Mouse (Mus musculus): ENCODE measurements around the gene Zfp445.

The Zfp445 gene

DNA sequence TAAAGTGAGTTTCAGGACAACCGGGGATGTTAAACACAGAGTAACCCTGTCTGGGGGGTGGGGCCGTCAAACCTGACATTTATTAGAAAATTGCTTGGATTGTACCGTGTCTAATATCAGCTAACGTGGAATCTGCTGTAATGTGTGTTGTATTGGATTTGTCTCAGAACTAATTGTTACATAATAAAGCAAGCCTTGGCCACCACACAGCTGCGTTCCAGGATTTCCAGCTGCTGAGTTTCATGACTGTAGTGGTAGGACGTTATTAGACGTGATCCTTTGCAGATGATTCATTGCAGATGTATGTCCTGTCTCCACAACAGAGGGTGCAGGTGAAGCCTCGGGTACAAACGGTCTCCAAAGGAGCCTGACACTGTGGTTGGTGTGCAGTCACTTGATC, 29.7 kb downstream of the Zfp445 start:
- no peak for DNase-seq (ENCODE audit: low spot score in 2 of 2)

DNA sequence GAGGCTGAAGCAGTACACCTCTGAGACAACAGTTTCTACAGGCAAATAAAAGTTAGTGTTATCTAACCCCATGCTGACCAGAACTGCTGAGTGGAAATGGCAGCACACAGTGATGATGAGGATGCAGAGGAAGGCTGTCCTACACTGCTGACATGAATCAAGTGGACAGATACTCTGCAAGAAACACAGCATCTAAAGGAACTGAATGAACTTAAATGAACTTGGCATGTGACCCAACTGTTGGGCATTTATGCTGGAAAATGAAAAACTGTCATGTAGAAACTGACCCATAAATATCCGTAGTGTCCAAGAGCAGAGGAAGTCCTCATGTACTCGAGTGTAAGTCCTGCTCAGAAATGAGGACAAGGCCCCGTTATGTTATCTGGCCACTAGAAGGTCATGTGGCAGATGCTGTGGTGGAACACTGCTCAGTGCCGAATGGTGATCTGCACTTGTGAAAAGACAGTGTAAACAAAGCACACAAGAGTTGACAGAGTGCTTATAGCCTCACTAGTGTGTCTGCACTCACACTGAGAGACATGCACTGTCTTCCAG, 35.9 kb downstream of the Zfp445 start:
- DNase-seq (ENCODE audit: low spot score in 2 of 2), result no peak

DNA sequence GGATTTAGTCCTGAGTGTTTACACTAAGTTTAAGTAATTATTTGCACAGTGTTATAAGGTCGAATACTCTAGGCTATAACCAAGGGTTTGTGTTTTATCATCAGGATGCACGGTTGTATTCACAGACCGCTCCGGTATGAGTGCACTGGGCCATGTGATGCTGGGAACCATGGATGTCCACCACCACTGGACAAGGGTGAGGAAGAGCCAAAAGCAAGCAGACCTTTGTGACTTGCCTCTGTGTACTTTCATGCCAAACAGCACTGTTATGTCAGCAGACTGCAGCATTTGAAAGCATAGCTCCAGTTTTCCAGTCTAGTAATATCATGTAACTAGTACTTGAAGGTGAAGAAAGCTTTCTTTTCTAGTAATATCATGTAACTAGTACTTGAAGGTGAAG, 39.1 kb downstream of the Zfp445 start:
- DNase-seq (ENCODE audit: low spot score in 2 of 2), result no peak

DNA sequence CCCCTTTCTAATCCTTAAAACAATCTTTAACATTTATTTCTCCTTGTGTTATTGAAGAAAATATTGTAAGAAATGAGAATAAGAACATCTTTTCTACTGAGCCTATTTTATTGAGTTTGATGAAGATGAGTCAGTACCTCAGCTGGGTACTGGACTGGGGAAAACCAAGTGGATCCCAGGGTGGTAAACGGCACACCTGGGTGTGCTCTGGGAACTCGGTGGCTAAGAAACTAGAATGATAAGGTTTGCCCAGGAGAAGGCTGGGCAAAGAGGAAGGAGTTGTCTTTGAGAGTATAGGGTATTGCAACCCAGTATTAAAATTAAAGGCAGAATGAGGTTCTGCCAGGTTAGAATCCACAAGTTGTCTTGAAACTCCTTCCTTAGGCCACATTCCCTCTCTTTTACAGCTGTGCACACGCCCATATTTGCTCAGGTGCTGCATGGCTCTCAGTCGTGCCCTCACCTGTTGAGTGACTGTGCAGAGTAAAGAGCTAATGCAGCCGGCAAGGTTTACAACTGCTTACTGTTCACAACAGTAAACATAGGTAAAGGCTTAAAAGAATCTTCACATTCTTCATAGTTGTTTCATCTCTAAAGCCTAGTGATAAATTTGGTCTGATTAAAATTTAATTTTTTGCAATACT, 42.3 kb downstream of the Zfp445 start:
- no peak for DNase-seq (ENCODE audit: low spot score in 2 of 2)

DNA sequence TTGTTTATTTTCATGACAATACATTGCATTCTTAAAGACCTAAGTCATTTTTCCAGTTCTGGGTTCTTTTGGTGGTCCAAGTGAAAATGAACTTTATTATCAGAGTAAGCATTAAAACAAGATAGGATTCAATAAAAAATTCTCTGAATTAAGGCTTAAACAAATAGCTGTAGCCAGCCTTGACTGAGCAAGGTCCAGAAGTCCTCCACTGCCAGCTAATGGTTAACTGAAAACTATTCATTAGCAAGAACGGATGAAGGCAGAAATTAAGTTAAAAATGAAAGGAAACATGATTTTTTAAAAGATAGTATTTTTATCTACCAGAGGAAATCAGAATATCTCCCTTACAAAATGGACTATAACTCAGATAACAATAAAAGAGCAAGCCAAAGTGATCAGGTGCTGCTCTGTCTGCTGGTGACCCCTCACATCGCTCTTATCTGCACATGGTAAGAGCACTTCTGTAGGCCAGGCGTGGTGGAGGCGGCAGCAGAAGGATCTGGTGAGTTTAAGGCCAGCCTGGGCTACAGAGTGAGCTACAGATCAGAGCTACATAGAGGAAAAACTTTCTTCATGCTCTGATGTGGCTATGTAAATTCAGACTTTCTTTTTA, 50.5 kb downstream of the Zfp445 start:
- DNase-seq (ENCODE audit: low spot score in 2 of 2), result no peak

DNA sequence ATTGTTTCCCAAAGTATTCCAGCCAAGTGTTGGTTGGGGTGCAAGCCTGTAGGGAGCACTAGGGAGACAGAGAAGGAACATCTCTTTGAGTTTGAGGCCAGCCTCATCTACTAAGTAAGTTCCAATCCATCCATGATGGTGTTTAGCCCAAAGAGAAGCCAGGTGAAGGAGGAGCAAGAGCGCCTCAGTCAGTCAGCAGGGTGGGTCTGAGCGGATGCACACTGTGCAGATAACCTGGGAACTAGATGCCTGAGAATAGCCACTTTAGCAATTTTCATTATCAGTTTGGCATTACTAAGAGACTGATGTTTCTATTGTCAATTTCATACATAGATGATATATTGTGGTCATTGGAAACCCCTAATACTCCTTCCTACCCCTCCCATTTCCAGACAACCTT, 51.0 kb downstream of the Zfp445 start:
- no peak for DNase-seq (ENCODE audit: low spot score in 2 of 2)

DNA sequence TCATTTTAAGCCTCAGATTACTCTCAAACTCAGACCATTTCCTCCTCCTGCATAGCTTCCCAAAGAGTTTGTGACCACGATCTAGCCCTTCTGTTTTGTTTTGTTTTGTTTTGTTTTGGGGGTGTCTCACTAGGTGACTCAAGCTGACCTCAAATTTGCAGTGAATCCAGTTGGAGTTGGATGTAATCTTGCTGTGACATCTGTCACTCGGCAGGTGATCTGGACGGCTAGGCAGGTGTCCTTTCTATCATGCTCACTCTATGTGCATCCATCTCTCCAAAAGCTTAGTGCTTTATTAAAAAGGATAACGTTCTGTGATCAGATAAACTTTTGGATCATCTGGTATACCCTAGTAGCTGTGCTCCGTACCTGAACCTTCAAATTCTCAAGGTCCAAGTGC, 53.4 kb downstream of the Zfp445 start:
- no peak for DNase-seq (ENCODE audit: low spot score in 2 of 2)

DNA sequence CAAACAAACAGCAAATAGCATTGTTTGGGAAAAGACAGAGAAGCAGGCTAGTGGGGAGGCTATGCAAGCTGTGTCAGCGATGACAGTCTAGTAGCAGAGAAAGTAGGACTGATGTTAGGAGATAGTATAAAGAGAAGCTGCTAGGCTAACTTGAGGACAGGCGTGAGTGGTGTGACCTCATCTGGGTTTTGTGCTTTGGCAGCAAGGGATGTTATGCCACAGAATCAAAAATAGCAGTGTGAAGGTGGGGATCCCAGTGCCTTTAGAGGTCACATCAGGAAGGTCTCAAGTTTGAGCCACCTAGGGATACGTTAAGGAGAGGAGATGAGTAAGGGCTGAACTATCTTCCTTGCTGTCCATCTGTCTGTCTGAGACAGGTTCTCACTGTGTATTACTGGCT, 55.6 kb downstream of the Zfp445 start:
- DNase-seq (ENCODE audit: low spot score in 2 of 2), result no peak

DNA sequence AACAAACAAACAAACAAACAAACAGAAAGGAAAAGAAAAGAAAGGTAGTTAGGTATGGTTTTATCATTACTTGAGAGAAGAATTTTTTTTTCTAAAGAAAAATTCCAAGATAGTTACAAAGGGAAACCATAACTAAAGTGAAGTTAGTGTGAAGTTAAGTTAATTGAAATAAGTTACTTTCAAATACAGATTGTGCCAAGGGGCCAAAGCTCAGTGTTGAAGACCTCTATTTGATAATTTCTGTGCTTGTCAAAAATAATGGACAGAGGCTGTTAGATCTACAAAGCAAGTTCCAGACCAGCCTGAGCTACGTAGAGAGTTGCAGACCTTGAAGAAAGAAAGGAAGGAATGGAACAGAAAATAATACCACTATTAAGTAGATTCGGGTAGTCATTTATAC, 58.6 kb downstream of the Zfp445 start:
- no peak for DNase-seq (ENCODE audit: low spot score in 2 of 2)

DNA sequence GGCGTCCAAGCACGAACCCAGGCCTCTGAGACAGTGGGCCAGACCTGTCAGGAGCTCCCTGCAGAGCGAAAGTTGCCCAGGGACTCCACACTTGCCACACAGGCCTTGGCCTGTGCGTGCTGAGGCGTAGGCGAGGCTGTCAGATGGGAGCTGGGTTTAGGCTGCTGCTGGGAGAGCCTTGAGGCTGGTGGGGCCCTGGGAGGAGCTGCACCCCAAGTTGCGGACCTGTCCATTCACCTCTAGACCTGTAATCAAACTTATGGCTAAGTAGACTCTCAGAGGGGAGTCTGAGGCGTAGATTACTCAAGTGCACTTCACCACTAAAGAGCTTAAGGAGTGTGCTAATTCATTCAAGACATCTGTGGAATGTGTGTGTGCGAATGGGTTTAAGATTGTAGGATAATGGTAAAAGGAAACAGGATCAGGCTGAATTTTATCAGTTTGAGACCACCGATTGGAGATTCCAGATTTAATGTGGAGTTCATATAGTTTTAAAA, 59.9 kb downstream of the Zfp445 start:
- no peak for DNase-seq (ENCODE audit: low spot score in 2 of 2)

DNA sequence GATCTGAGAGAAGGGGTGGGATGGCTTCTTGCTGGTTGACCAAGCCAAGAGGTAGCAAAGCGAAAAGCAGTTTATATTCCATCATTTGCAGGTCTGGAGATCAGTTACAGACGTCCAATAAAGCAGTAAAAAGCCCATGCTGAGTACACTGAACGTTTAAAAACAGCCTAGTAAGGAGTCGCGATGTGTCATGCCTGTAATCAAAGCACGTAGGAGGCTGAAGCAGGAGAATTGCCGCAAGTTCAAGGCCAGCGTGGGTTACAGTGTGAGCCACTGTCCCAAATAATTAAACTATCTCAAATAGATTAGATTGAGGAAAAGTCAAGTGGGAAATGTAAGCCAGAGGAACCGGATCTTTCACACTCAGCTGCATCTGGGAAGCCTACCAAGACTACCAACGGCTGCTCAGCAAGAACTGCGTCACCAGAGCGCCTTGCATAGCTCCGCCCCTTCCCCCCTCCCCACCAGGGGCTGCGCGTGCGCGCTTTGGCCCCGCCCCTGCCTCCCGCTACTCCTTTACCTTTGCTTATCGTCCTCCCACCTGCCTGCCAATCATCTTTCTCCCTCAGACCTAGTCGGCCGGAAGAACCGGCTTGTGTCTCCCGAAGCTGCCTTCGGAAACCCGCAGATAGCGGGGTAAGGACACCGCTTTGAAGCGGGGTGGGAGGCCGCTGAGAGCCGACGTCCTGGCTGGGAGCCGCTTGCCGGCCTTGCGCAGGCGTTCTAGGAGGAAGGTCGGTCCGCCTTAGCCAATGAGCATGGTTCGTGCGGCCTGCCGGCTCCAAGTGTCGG, 60.6 kb downstream of the Zfp445 start, which contains the start of gene Tcaim:
Gene Tcaim (plus strand): TSS at position 487 of the 792 bp plus-strand sequence.
- peak; percentile 85 to 88 for DNase-seq (ENCODE audit: low spot score in 2 of 2)

All from urinary bladder, postnatal 4 days (tissue).